Mouse (Mus musculus) forebrain, embryonic 10.5 days (tissue): ENCODE data around the gene Mrpl23. TPM values are rescaled to one million over a fixed set of nuclear protein-coding genes. Genes with fewer than 3 reads are reported as not detected.

Experiments
- DNase-seq: peaks from one replicate; pipeline ENCODE4 v3.0.0-alpha.2; 2017; ENCODE audit warnings: low spot score; ENCODE audit errors: extremely low spot score
- H3K27ac ChIP-seq: fragments of 300-500 bp; sonication (generic); 2 replicates; pipeline ENCODE4 v1.5.1; 2016; ENCODE audit warnings: mild to moderate bottlenecking
- H3K27me3 ChIP-seq: fragments of 300-500 bp; sonication (generic); 2 replicates; pipeline ENCODE4 v1.6.1; 2016; ENCODE audit warnings: mild to moderate bottlenecking; ENCODE audit not compliant: poor library complexity, severe bottlenecking
- H3K36me3 ChIP-seq: fragments of 300-500 bp; sonication (generic); replicated peaks from 2 replicates; pipeline ENCODE4 v1.6.1; 2016; ENCODE audit warnings: mild to moderate bottlenecking, moderate library complexity
- H3K4me1 ChIP-seq: fragments of 300-500 bp; sonication (generic); 2 replicates; pipeline ENCODE4 v1.6.1; 2016
- H3K4me3 ChIP-seq: fragments of 300-500 bp; sonication (generic); 2 replicates; pipeline ENCODE4 v1.5.1; 2016; ENCODE audit warnings: mild to moderate bottlenecking, moderate library complexity
- H3K9me3 ChIP-seq: fragments of 300-500 bp; sonication (generic); 2 replicates; pipeline ENCODE4 v1.6.1; 2016; ENCODE audit warnings: mild to moderate bottlenecking, moderate library complexity
- WGBS: fragments of 180-500 bp; shearing (Covaris S2); methylation state at CpG from one replicate; pipeline ENCODE4 v1.1.7; 2016; 5-methylcytosine and 5-hydroxymethylcytosine counted together
- polyA plus RNA-seq: library from polyadenylated mRNA; unstranded; fragments of >200 nt; fragmentation: Nextera tagmentation; extraction: Ambion mirVana; gene quantifications from 2 replicates; pipeline ENCODE4 v1.2.1, GENCODE M21; 2016

Mrpl23 gene
- polyA plus RNA-seq, 1 experiment from 2014 or later: 16.1 TPM

- peaks cover 52% of the 10 kb centered on the region for H3K4me1 ChIP-seq
- peak overlapping the region; percentile 89 for H3K27ac ChIP-seq
- H3K27me3 ChIP-seq: no peaks in the 10 kb centered on the region
- DNase-seq: peak; percentile 37
- WGBS: 31% methylated on average over 13 of the region's 13 CpGs
- peak overlapping the region; percentile 8; the same call in 1 of the 2 replicates for H3K4me3 ChIP-seq
- H3K36me3 ChIP-seq: no peaks in the 10 kb centered on the region
- no peaks in the 10 kb centered on the region for H3K9me3 ChIP-seq
Measured at GRCm38 (mm10) chr7:142525342-142526178, 6.9 kb upstream of the Mrpl23 start.

GRCm38 (mm10) chr7:142529350-142529749 is 3.1 kb upstream of the Mrpl23 start:
- no peak overlapping the region for H3K27ac ChIP-seq

GRCm38 (mm10) chr7:142531973-142532521 is 439 bp upstream of the Mrpl23 start:
- Histone ChIP-seq H3K4me1 (peaks cover 43% of the 10 kb centered on the region), H3K36me3 (peaks cover 19% of the 10 kb centered on the region), H3K9me3 (no peaks in the 10 kb centered on the region), H3K27me3 (no peaks in the 10 kb centered on the region), H3K27ac (peak overlapping the region; percentile 97), H3K4me3 (peak overlapping the region; percentile 74; the same call in 1 of the 2 replicates)
- WGBS: 82% methylated on average over 4 of the region's 4 CpGs
- no peak for DNase-seq

More at GRCm38 (mm10) chr7:142529350-142529749, 3.1 kb upstream of the Mrpl23 start:
- Histone ChIP-seq H3K4me1 (peaks cover 55% of the 10 kb centered on the region), H3K27me3 (no peaks in the 10 kb centered on the region), H3K4me3 (no peak overlapping the region), H3K36me3 (no peaks in the 10 kb centered on the region), H3K9me3 (no peaks in the 10 kb centered on the region)
- DNase-seq: no peak
- WGBS: 84% methylated on average over 10 of the region's 10 CpGs

- Histone ChIP-seq H3K4me1 (peaks cover 52% of the 10 kb centered on the region), H3K27me3 (no peaks in the 10 kb centered on the region), H3K27ac (peak overlapping the region; percentile 97), H3K9me3 (no peaks in the 10 kb centered on the region), H3K4me3 (peak overlapping the region; percentile 74), H3K36me3 (peaks cover 22% of the 10 kb centered on the region)
- peak; percentile 84 for DNase-seq
- WGBS: 1% methylated on average over 44 of the region's 44 CpGs
Measured at GRCm38 (mm10) chr7:142533059-142533855, 771 bp downstream of the Mrpl23 start.

- Histone ChIP-seq H3K27me3 (no peaks in the 10 kb centered on the region), H3K27ac (peak overlapping the region; percentile 97; the same call in 1 of the 2 replicates), H3K4me1 (peaks cover 70% of the 10 kb centered on the region), H3K9me3 (no peaks in the 10 kb centered on the region), H3K36me3 (peaks cover 35% of the 10 kb centered on the region), H3K4me3 (no peak overlapping the region)
- DNase-seq: no peak
- WGBS: 90% methylated on average over 4 of the region's 4 CpGs
Measured at GRCm38 (mm10) chr7:142535116-142535515, 2.6 kb downstream of the Mrpl23 start.

GRCm38 (mm10) chr7:142535832-142536231 is 3.3 kb downstream of the Mrpl23 start:
- Histone ChIP-seq H3K27me3 (no peaks in the 10 kb centered on the region), H3K36me3 (peaks cover 41% of the 10 kb centered on the region), H3K4me1 (peaks cover 75% of the 10 kb centered on the region), H3K4me3 (no peak overlapping the region), H3K9me3 (no peaks in the 10 kb centered on the region), H3K27ac (peak overlapping the region; percentile 97; the same call in 1 of the 2 replicates)
- DNase-seq: no peak
- 97% methylated on average over 5 of the region's 5 CpGs for WGBS

GRCm38 (mm10) chr7:142537181-142537580 is 4.7 kb downstream of the Mrpl23 start:
- Histone ChIP-seq H3K36me3 (peaks cover 52% of the 10 kb centered on the region), H3K4me1 (peaks cover 81% of the 10 kb centered on the region), H3K27ac (peak overlapping the region; percentile 83), H3K9me3 (no peaks in the 10 kb centered on the region), H3K27me3 (no peaks in the 10 kb centered on the region), H3K4me3 (no peak overlapping the region)
- DNase-seq: no peak
- 60% methylated on average over 5 of the region's 5 CpGs for WGBS

GRCm38 (mm10) chr7:142537879-142538278 is 5.4 kb downstream of the Mrpl23 start:
- H3K4me3 ChIP-seq: peak overlapping the region; percentile 0; the same call in 1 of the 2 replicates
- peaks cover 81% of the 10 kb centered on the region for H3K4me1 ChIP-seq
- H3K27me3 ChIP-seq: no peaks in the 10 kb centered on the region
- WGBS: 6% methylated on average over 6 of the region's 6 CpGs
- peaks cover 52% of the 10 kb centered on the region for H3K36me3 ChIP-seq
- DNase-seq: peak; percentile 87
- H3K9me3 ChIP-seq: no peaks in the 10 kb centered on the region
- peak overlapping the region; percentile 83 for H3K27ac ChIP-seq

- WGBS: 32% methylated on average over 4 of the region's 4 CpGs
- Histone ChIP-seq H3K9me3 (no peaks in the 10 kb centered on the region), H3K27me3 (no peaks in the 10 kb centered on the region), H3K27ac (peak overlapping the region; percentile 83), H3K4me1 (peaks cover 81% of the 10 kb centered on the region), H3K4me3 (peak overlapping the region; percentile 0; the same call in 1 of the 2 replicates), H3K36me3 (peaks cover 52% of the 10 kb centered on the region)
- no peak for DNase-seq
Measured at GRCm38 (mm10) chr7:142538291-142538690, 5.8 kb downstream of the Mrpl23 start.

- Histone ChIP-seq H3K4me1 (peaks cover 81% of the 10 kb centered on the region), H3K27me3 (no peaks in the 10 kb centered on the region), H3K27ac (peak overlapping the region; percentile 83), H3K9me3 (no peaks in the 10 kb centered on the region), H3K4me3 (peak overlapping the region; percentile 0; the same call in 1 of the 2 replicates), H3K36me3 (peaks cover 52% of the 10 kb centered on the region)
- no peak for DNase-seq
- WGBS: 25% methylated on average over 6 of the region's 6 CpGs
Measured at GRCm38 (mm10) chr7:142538766-142539165, 6.3 kb downstream of the Mrpl23 start.

GRCm38 (mm10) chr7:142539828-142540227 is 7.3 kb downstream of the Mrpl23 start:
- H3K36me3 ChIP-seq: peaks cover 52% of the 10 kb centered on the region
- no peaks in the 10 kb centered on the region for H3K27me3 ChIP-seq
- no peaks in the 10 kb centered on the region for H3K9me3 ChIP-seq
- DNase-seq: no peak
- H3K4me3 ChIP-seq: no peak overlapping the region
- H3K4me1 ChIP-seq: peaks cover 73% of the 10 kb centered on the region
- WGBS: 75% methylated on average over 8 of the region's 8 CpGs
- H3K27ac ChIP-seq: peak overlapping the region; percentile 83

- H3K9me3 ChIP-seq: no peaks in the 10 kb centered on the region
- peak overlapping the region; percentile 87 for H3K27ac ChIP-seq
- H3K4me1 ChIP-seq: peaks cover 80% of the 10 kb centered on the region
- H3K27me3 ChIP-seq: no peaks in the 10 kb centered on the region
- WGBS: 41% methylated on average over 11 of the region's 11 CpGs
- peaks cover 33% of the 10 kb centered on the region for H3K36me3 ChIP-seq
- no peak overlapping the region for H3K4me3 ChIP-seq
- no peak for DNase-seq
Measured at GRCm38 (mm10) chr7:142542771-142543303, 10.4 kb downstream of the Mrpl23 start.
